Mouse (Mus musculus) embryonic fibroblast, embryonic 13.5 days (primary cell): ENCODE results near the gene Frem1. TPM values are rescaled to one million over a fixed set of nuclear protein-coding genes. Genes with fewer than 3 reads are reported as not detected.

Source experiments
- H3K27ac ChIP-seq: 2 replicates; pipeline ENCODE4 v1.5.1; 2012; ENCODE audit warnings: low read length, control low read depth, inconsistent platforms; ENCODE audit not compliant: insufficient read depth
- H3K4me1 ChIP-seq: 2 replicates; pipeline ENCODE4 v1.6.1; 2011; ENCODE audit warnings: low read length; ENCODE audit not compliant: control insufficient read depth, insufficient read depth
- H3K4me3 ChIP-seq: 2 replicates; pipeline ENCODE4 v1.5.1; 2011; ENCODE audit warnings: mild to moderate bottlenecking, control low read depth, low read length; ENCODE audit not compliant: insufficient read depth
- CTCF ChIP-seq: IDR thresholded peaks from 2 replicates; pipeline ENCODE4 v1.5.1; 2011; ENCODE audit warnings: mild to moderate bottlenecking, control low read depth, low read length, moderate library complexity, borderline replicate concordance; ENCODE audit not compliant: insufficient read depth
- POLR2A ChIP-seq: IDR thresholded peaks from 2 replicates; pipeline ENCODE4 v1.6.1; 2011; ENCODE audit warnings: low read depth, mild to moderate bottlenecking, control low read depth, low read length, moderate library complexity
- polyA plus RNA-seq: library from polyadenylated mRNA; stranded (reverse); fragments of >200 nt; gene quantifications from 2 replicates; pipeline ENCODE4 v1.2.4, GENCODE M21; 2011; ENCODE audit warnings: low read depth; ENCODE audit not compliant: missing spikeins, insufficient read length

Gene Frem1
- polyA plus RNA-seq, 1 experiment = 11.0 TPM

DNA sequence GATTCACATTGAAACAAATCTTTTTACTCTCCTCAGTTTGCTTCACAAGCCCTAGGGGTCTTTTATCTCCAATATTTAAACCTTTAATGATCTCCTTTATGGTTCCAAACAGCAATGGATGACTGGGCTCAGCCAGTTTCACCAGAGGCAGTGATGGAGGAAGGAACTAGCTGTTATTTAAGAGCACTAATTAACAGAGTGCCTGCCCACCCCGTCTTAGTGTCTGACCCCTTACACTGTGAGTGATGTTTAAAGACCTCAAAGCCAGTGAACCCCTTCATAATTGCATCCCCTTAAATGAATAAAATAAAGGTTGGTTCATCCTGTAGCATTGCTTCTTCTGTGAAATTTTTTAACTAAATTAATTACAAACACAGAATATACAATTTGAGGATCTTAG is 19.4 kb downstream of the Frem1 start:
- Histone ChIP-seq H3K27ac (no peak overlapping the region), H3K4me1 (no peaks in the 10 kb centered on the region), H3K4me3 (no peak overlapping the region)
- TF ChIP-seq POLR2A (no peak), CTCF (no peak)

DNA sequence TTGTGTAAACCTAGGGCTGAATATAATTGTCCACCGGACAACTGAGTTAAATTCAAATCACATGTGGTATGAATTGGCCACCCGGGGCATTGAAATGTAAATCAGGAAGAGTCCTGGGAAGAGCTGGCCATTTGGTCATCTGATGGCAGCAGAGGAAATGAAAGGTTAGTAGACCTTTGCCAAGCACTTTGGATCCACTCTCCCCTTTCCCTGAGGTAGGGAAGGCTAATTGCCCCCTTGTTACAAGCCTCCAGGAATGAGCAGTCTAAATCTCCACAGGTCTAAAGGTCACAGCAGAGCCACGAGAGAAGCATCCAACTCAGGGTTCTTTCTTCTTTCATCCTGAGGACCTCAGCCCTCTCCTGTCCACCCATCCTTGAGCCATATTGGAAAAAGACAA is 20.5 kb downstream of the Frem1 start:
- no peaks in the 10 kb centered on the region for H3K4me1 ChIP-seq
- H3K4me3 ChIP-seq = no peak overlapping the region
- TF ChIP-seq CTCF (no peak), POLR2A (no peak)
- H3K27ac ChIP-seq = no peak overlapping the region

DNA sequence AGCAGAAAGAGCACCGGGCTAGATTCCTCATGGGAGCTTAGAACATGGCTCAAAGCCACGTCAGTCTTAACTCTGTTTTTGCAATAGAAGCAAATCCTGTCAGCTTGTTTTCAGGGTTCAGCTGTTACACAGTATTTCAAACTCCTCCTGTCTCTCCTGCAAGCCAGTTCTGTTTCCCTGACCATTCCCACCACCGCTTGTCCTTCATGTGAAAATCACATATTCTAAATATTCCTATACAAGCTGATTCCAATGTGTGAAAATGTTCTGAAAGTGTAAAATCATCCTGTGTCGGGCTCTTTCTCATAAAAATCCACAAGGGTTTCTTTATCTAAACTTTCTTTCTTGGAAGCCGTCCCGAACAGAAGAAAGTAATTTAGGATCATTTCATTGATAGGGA is 22.0 kb downstream of the Frem1 start:
- no peaks in the 10 kb centered on the region for H3K4me1 ChIP-seq
- TF ChIP-seq CTCF (no peak), POLR2A (no peak)

DNA sequence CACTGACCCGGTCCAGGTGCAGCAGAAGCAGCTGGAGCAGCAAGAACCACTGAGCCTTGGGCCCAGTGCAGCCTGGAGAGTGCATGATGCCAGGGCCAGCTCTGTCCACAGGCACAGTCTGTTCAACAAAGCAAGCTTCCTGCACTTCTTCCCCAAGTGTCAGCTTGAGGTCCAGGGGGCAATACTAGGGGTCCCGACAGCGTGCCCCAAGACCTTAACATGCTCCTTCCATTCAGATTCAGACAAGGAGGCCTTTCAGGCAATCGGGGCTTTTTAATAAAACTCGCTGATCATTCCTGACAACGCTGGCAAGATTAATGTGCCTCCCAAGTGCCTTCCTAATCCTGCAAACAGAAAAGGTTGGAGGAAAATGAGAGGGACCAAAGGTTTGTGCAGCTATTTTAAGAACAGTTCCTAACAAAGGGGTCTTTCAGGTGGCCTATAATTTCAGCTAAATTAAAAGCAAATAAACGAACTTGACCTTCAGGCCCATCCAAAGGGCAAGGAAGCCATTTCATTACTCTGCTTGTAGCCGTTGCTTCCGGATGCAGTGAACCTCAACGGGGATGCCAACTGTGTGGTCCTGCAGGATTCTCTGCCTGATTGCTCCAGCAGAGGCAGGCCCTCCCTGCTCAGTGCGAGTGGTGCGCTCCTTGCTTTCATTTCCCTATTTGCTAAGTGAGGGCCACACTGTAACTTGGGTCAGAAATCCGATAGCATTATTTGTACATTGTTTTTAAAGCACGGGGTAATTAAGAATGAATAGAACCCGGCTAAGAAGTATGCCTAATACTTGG is 31.2 kb downstream of the Frem1 start:
- H3K27ac ChIP-seq = no peak overlapping the region
- H3K4me1 ChIP-seq = no peaks in the 10 kb centered on the region
- no peak overlapping the region for H3K4me3 ChIP-seq
- TF ChIP-seq POLR2A (no peak), CTCF (no peak)

More for the DNA sequence above, 22.0 kb downstream of the Frem1 start:
- H3K27ac ChIP-seq = no peak overlapping the region
- H3K4me3 ChIP-seq = no peak overlapping the region

DNA sequence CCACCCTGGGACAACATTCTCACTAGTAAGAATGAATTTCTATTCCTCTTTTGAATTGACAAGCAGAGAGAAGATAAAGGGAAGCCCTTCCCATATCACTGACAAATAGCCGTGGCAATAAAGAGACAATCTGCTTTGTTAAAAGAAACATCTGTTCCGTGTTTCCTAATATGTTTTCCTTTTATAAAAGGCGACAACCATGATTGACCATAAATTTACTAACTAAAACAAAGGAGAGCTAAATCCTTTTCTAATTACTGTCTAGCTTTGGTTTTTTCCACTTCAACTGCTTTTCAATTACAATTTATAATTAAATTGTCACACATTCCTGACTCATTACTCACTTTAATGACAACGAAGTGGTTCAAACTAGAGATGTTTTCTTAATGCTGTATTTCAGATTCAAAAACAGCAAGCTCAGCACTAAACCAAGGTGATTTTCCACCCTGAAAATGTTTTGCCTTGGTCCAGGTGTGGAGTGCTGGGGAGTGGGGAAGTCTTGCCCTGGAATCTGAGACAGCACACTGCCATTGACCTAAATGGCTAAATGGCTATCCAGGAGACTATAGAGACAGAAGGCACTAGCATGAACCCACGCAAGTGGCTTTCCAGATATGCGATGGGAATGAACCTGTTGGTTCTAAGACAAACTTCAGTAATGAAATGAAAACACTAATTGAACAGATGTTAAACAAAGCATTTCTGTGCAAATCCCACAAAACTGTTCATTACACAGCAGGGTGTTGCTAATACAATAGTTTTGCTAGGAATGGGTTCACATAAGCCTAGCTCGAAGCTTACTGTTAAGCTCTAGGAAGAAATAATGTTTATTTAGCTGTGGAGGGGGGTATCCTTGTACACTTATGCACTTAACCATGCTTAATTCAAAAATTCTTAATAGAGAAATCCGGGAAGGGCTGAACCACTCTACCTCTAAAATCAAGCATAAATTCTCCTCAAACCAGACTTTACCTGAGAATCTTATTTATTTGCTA is 33.7 kb downstream of the Frem1 start:
- Histone ChIP-seq H3K27ac (no peak overlapping the region), H3K4me3 (no peak overlapping the region), H3K4me1 (no peaks in the 10 kb centered on the region)
- TF ChIP-seq CTCF (no peak), POLR2A (no peak)

DNA sequence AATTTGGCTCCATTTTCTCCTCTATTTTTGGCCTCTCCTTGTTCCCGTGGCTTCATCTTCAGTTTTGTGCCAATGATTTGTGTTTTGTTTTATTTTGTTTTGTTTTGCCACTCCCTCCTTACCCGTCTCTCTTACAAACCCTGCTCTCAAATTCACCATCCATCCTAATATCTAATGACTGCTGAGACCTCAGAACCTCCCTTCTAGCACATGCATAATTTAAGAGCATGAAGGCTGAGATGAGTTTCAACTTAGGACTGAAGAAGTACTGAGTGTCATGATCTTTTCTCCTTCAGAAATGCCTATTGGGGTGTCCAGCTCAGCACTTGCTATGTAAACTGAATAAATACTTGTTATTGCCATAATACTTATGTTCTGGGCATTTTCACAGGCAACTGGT is 37.6 kb downstream of the Frem1 start:
- Histone ChIP-seq H3K4me1 (no peaks in the 10 kb centered on the region), H3K4me3 (no peak overlapping the region), H3K27ac (no peak overlapping the region)
- TF ChIP-seq CTCF (no peak), POLR2A (no peak)

DNA sequence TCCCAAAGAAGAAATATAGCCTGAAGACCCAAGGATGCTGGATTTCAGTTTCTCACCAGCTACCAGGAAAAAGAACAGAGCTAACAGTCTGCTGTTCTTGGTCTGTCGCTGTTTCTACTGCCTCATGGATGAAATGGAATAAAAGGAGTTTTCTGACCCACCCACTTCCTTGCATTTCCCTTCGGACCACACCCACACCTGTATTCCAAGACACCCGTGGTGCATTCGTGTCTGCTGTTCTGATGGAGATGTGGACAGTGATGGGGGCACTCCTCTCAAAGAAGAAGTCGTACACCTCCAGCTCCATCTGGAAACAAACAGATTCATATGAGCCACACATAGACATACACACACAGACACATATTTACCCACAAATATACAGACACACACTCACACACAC is 48.1 kb downstream of the Frem1 start:
- no peak overlapping the region for H3K4me3 ChIP-seq
- no peaks in the 10 kb centered on the region for H3K4me1 ChIP-seq
- H3K27ac ChIP-seq = no peak overlapping the region
- TF ChIP-seq CTCF (no peak), POLR2A (no peak)

DNA sequence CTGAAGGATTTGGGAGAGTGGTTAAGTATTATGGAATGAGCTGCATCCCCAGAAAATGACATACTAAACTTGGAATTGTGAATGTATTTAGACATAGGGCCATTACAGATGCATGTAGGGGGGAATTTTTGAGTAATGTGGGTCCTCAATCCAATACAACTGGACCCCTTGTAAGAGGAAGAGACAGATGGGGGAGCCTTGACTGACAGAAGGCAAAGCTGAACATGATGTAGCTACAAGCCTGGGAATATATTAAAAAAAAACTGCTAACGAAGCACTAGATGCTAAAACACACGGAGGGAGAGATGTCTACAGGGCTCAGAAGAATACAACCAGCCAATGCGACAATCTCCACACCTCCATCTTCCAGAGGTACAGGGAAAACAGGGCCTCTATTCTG is 60.1 kb downstream of the Frem1 start:
- TF ChIP-seq POLR2A (no peak), CTCF (no peak)
- no peak overlapping the region for H3K27ac ChIP-seq
- H3K4me1 ChIP-seq = no peaks in the 10 kb centered on the region
- H3K4me3 ChIP-seq = no peak overlapping the region

DNA sequence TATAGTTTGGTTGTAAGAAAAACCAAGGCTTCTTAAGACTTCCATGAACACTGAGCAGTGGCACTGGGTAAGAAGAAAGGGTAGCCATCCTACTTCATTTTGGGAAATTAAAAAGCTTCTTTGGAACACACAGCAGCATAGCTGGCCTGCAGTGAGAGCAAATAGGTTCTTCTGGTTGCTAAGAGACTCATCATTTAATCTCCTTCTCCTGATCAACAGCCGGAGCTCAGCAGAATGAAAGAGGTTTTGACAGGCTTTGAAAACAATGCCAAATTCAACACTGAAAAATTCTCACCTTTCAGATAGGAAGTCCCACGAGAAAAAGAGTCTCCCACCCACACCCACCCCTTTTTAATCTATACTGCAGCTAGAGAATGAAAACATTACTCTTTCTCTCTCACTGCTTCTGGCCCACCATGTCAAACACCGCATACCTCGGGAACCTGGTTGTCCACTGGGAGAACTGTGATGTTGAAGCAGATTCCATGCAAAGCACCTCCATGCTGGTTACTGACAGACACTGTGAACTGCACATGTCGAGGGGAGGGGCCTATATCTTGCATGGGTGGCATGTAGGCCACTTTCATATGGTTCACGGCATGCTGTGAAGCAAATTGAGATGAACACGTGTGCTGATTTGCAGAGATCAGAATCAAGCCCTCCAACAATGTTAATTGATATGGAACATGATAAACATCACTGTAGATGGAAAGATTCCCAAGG is 61.0 kb downstream of the Frem1 start:
- no peak overlapping the region for H3K4me3 ChIP-seq
- no peak overlapping the region for H3K27ac ChIP-seq
- no peaks in the 10 kb centered on the region for H3K4me1 ChIP-seq
- TF ChIP-seq CTCF (no peak), POLR2A (no peak)

DNA sequence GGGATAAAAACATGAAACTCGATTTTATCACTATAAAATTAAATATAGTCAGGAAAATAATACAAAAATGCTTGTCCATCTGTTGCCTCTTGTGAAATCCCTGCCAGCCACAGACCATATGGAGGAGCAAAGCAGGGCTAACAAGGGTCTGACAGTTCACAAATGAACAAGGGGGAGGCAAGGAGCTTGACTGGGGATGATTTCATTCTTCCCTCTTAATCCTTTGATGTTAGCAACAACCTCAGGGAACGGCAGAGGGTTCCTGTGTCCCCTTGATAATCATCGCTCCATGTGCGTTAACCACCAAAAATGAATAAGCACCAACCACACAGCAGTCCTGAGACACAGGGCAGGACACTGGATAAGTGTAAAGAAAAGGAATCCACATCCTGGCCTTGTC is 79.8 kb downstream of the Frem1 start:
- TF ChIP-seq CTCF (no peak), POLR2A (no peak)
- no peaks in the 10 kb centered on the region for H3K4me1 ChIP-seq
- H3K4me3 ChIP-seq = no peak overlapping the region

More for the DNA sequence above, 79.8 kb downstream of the Frem1 start:
- H3K27ac ChIP-seq = no peak overlapping the region
